Mouse (Mus musculus): Measurements from ENCODE around the gene Cdr2.

- no peak for TF ChIP-seq POLR2A (IDR thresholded peaks at IDR 0.05; ENCODE audit: insufficient read depth, low read length)
- peak; percentile 50 for TF ChIP-seq CTCF (IDR thresholded peaks at IDR 0.05; ENCODE audit: low read depth, low read length)
- TF ChIP-seq EP300 (IDR thresholded peaks at IDR 0.05; ENCODE audit: insufficient read depth, low read depth, low read length), result no peak
Measured at GRCm38 (mm10) chr7:121020277-121020676, 38.2 kb upstream of the Cdr2 start.
